Mouse (Mus musculus) midbrain, embryonic 12.5 days (tissue): ENCODE results near the gene Klri1. TPM values are rescaled to one million over a fixed set of nuclear protein-coding genes. Genes with fewer than 3 reads are reported as not detected.
"Not testable (repeated sequence)": the region's sequence is repeated elsewhere in the genome, so short reads cannot be mapped to it uniquely, and the experiment has no call there.

Experiments used
- ATAC-seq: fragments of 200-750 bp; cut with Nextera tagmentation; 2 replicates; pipeline ENCODE4 v1.8.0; 2017; ENCODE audit warnings: low read depth, moderate TSS enrichment, moderate library complexity; ENCODE audit not compliant: low FRiP score
- H3K27ac ChIP-seq: fragments of 300-500 bp; sonication (generic); replicated peaks from 2 replicates; pipeline ENCODE4 v1.5.1; 2016; ENCODE audit warnings: mild to moderate bottlenecking
- H3K27me3 ChIP-seq: fragments of 300-500 bp; sonication (generic); 2 replicates; pipeline ENCODE4 v1.6.1; 2016; ENCODE audit warnings: mild to moderate bottlenecking
- H3K36me3 ChIP-seq: fragments of 300-500 bp; sonication (generic); 2 replicates; pipeline ENCODE4 v1.6.1; 2016
- H3K4me1 ChIP-seq: fragments of 300-500 bp; sonication (generic); 2 replicates; pipeline ENCODE4 v1.6.1; 2016
- H3K4me2 ChIP-seq: fragments of 300-500 bp; sonication (generic); replicated peaks from 2 replicates; pipeline ENCODE4 v1.6.1; 2016; ENCODE audit warnings: mild to moderate bottlenecking, moderate library complexity
- H3K4me3 ChIP-seq: fragments of 300-500 bp; sonication (generic); 2 replicates; pipeline ENCODE4 v1.5.1; 2016; ENCODE audit warnings: mild to moderate bottlenecking
- H3K9ac ChIP-seq: fragments of 300-500 bp; sonication (generic); replicated peaks from 2 replicates; pipeline ENCODE4 v1.6.1; 2016; ENCODE audit warnings: mild to moderate bottlenecking, moderate library complexity
- H3K9me3 ChIP-seq: fragments of 300-500 bp; sonication (generic); 2 replicates; pipeline ENCODE4 v1.6.1; 2016; ENCODE audit warnings: mild to moderate bottlenecking
- WGBS: fragments of 180-500 bp; shearing (Covaris S2); methylation state at CpG from one replicate; pipeline ENCODE4 v1.1.7; 2016; 5-methylcytosine and 5-hydroxymethylcytosine counted together
- microRNA-seq: library from miRNA; unstranded; fragments of <30 nt; microRNA quantifications from one replicate; pipeline ENCODE4, GENCODE M21; 2017
- polyA plus RNA-seq: library from polyadenylated mRNA; unstranded; fragments of >200 nt; fragmentation: Nextera tagmentation; extraction: Ambion mirVana; gene quantifications from 2 replicates; pipeline ENCODE4 v1.2.1, GENCODE M21; 2016

Gene Klri1
- polyA plus RNA-seq, 1 experiment from 2014 or later: not detected

GRCm38 (mm10) chr6:129678873-129679272 is 38.1 kb downstream of the Klri1 start, which contains the start of gene Klrc1:
TSS of gene Klrc1 (minus strand) at chr6:129678973.
- H3K9ac ChIP-seq: no peak within 1 kb of the TSS
- 85% methylated on average over 3 of the region's 3 CpGs for WGBS
- ATAC-seq: no peak
- no peaks in the 10 kb centered on the region for H3K27me3 ChIP-seq
- no peaks in the 10 kb centered on the region for H3K9me3 ChIP-seq
- H3K4me1 ChIP-seq: no peaks in the 10 kb centered on the region
- no peaks in the 10 kb centered on the region for H3K36me3 ChIP-seq
- no peak within 1 kb of the TSS for H3K4me2 ChIP-seq
- H3K4me3 ChIP-seq: no peak within 1 kb of the TSS
- H3K27ac ChIP-seq: no peak within 1 kb of the TSS

- ATAC-seq, H3K36me3 ChIP-seq, H3K9me3 ChIP-seq, H3K4me2 ChIP-seq, H3K4me1 ChIP-seq, H3K9ac ChIP-seq, H3K27ac ChIP-seq, H3K4me3 ChIP-seq, H3K27me3 ChIP-seq: not testable (repeated sequence)
- no CpG with 5 or more reads among the region's 3 CpGs for WGBS
Observed at GRCm38 (mm10) chr6:129661301-129661700, 55.6 kb downstream of the Klri1 start.

GRCm38 (mm10) chr6:129660589-129660988 is 56.3 kb downstream of the Klri1 start, which contains the start of gene Klrc2:
TSS of gene Klrc2 (minus strand) at chr6:129660689.
- not testable (repeated sequence) for H3K27ac ChIP-seq, H3K4me2 ChIP-seq, H3K9ac ChIP-seq, H3K9me3 ChIP-seq, H3K4me3 ChIP-seq, H3K4me1 ChIP-seq, H3K36me3 ChIP-seq, H3K27me3 ChIP-seq, ATAC-seq
- WGBS: 78% methylated on average over 4 of the region's 4 CpGs

Small RNAs within 50 kb of the gene (microRNA-seq; reads per million reads assigned to microRNA genes)
- gene Mir680-1: not detected

Other genes starting within 250 kb of the Klri1 start
- 0.06 and 0.07 TPM in 2 replicates for gene Olr1, start 210.0 kb downstream of the Klri1 start, polyA plus RNA-seq
- gene Tmem52b, start 204.6 kb downstream of the Klri1 start, polyA plus RNA-seq: not detected in 2 replicates
- 94.3 and 96.6 TPM in 2 replicates for gene Gabarapl1, start 184.0 kb downstream of the Klri1 start, polyA plus RNA-seq
- not detected in 2 replicates for gene Klre1, start 139.2 kb downstream of the Klri1 start, polyA plus RNA-seq
- 0.47 TPM in 1 of 2 replicates, not detected in the other for gene Klrd1, start 125.3 kb downstream of the Klri1 start, polyA plus RNA-seq
- gene Klrk1, start 93.3 kb downstream of the Klri1 start, polyA plus RNA-seq: 0.32 and 0.34 TPM in 2 replicates
- not detected in 2 replicates for gene Klrc3, start 73.8 kb downstream of the Klri1 start, polyA plus RNA-seq
- gene Klrc2, start 56.4 kb downstream of the Klri1 start, polyA plus RNA-seq: not detected in 2 replicates
- not detected in 2 replicates for gene Klrc1, start 38.2 kb downstream of the Klri1 start, polyA plus RNA-seq
- gene Klri2, start 23.4 kb upstream of the Klri1 start, polyA plus RNA-seq: not detected in 2 replicates
- not detected in 2 replicates for gene Gm156, start 67.1 kb upstream of the Klri1 start, polyA plus RNA-seq
- not detected in 2 replicates for gene Gm17631, start 145.5 kb upstream of the Klri1 start, polyA plus RNA-seq
- not detected in 2 replicates for gene Klra17, start 159.5 kb upstream of the Klri1 start, polyA plus RNA-seq
- gene Klra5, start 200.5 kb upstream of the Klri1 start, polyA plus RNA-seq: not detected in 2 replicates